Mouse (Mus musculus): Measurements from ENCODE around the gene Zfp36l2. TPM values are rescaled to one million over a fixed set of nuclear protein-coding genes. Genes with fewer than 3 reads are reported as not detected.

Zfp36l2 gene
- total and polyA plus RNA-seq, 3 experiments, result 68.5 to 174 (median 93.6) TPM

DNA sequence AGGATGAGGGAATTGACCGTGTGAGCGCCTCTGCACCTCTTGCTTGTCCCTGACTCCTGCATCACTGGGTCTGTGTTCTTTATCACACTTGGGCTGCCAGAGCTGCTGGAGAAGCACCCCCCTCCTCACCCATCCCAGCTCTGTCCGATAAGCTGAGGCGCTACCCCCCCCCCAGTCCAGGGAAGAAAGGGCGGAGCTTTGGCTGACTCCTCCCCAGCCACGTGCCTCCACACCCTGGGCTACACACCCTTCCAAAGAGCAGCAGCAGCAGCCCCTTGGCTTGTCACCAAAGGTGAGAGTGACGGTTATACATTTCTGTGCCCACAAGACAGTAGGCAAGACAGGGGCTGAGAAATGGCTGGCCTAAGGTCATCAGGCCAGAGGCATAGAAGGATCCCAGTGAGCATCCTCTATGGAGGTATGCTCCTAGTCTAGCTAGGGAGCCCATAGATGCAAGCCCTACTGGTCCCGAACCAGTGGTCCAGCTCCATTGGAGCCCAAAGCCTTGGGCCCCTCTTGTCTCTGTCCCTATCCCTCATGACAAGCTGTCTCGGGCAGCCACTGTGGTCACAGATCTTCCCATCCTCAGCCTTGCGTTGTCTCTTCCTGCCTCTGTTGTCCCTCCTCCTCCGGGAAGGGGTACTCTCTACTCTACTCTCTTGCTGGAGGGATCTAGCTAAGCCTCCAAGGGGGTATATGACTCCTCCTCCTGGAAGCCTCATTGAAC is 33.3 kb downstream of the Zfp36l2 start (continued):
- TF ChIP-seq TBP (IDR thresholded peaks at IDR 0.05; ENCODE audit: low read depth, low read length), result peak; percentile 56; the same call in 1 of the 2 replicates
- TF ChIP-seq POLR2AphosphoS2 (IDR thresholded peaks at IDR 0.05; ENCODE audit: low read length), result peak; percentile 86
- no peak for TF ChIP-seq KAT2A (conservative IDR thresholded peaks at IDR 0.05; ENCODE audit: low read depth, low read length)
- 0 out of 2 replicates have a peak, but pooled peaks have one; percentile 9 for TF ChIP-seq SMC3 (IDR thresholded peaks at IDR 0.05; ENCODE audit: low read depth, low read length)
- TF ChIP-seq ELF1 (IDR thresholded peaks at IDR 0.05; ENCODE audit: low read depth, low read length), result 0 out of 2 replicates have a peak, but pooled peaks have one; percentile 6

GRCm38 (mm10) chr17:84152976-84153786 is 34.6 kb downstream of the Zfp36l2 start:
- Histone ChIP-seq H3K79me2 (ENCODE audit: control insufficient read depth, insufficient read depth, low read length, poor library complexity) (peaks cover 9% of the 10 kb centered on the region; the same call in 1 of the 2 replicates), H3K9me3 (replicated peaks; ENCODE audit: insufficient read depth, low read length) (no peaks in the 10 kb centered on the region), H3K9ac (ENCODE audit: control insufficient read depth, low read depth, low read length, poor library complexity, severe bottlenecking) (peak overlapping the region; percentile 61), H3K4me3 (ENCODE audit: control insufficient read depth in 1 of 2, insufficient read depth in 1 of 2, low read depth in 2 of 2, low read length in 2 of 2) (peak overlapping the region; percentile 17 to 27), H3K36me3 (ENCODE audit: control insufficient read depth in 1 of 2, insufficient read depth in 2 of 2, low read length in 2 of 2) (peaks cover 0 to 69% of the 10 kb centered on the region in 2 experiments; a peak in 2 of 4 replicates), H3K27me3 (ENCODE audit: control insufficient read depth in 1 of 2, insufficient read depth in 2 of 2, low read length in 2 of 2) (no peaks in the 10 kb centered on the region), H3K27ac (ENCODE audit: control insufficient read depth, low read depth, low read length) (peak overlapping the region; percentile 95), H3K4me1 (ENCODE audit: control insufficient read depth in 1 of 2, insufficient read depth in 2 of 2, low read length in 2 of 2) (peaks cover 43 to 81% of the 10 kb centered on the region in 2 experiments)
- DNase-seq (ENCODE audit: low read depth, low spot score), result peak; percentile 86
- TF ChIP-seq TAL1 (IDR thresholded peaks at IDR 0.05; ENCODE audit: low read length) (peak; percentile 88), MAZ (IDR thresholded peaks at IDR 0.05; ENCODE audit: low read depth, low read length) (peak; percentile 61; the same call in 1 of the 2 replicates), GATA1 (IDR thresholded peaks at IDR 0.05; ENCODE audit: low read depth, low read length) (peak; percentile 73), NELFE (IDR thresholded peaks at IDR 0.05; ENCODE audit: low read depth, low read length) (0 out of 2 replicates have a peak, but pooled peaks have one; percentile 30), EP300 (IDR thresholded peaks at IDR 0.05; ENCODE audit: low read depth in 1 of 2, low read length in 2 of 2) (peak; percentile 77 to 79), MAFK (IDR thresholded peaks at IDR 0.05; ENCODE audit: borderline replicate concordance, low read depth, low read length) (peak; percentile 65), MXI1 (IDR thresholded peaks at IDR 0.05; ENCODE audit: low read depth, low read length) (peak; percentile 40; the same call in 1 of the 2 replicates), ETS1 (IDR thresholded peaks at IDR 0.05; ENCODE audit: low read depth, low read length) (peak; percentile 82), UBTF (IDR thresholded peaks at IDR 0.05; ENCODE audit: borderline replicate concordance, insufficient read depth, low read depth, low read length) (0 out of 2 replicates have a peak, but pooled peaks have one; percentile 45), KAT2A (conservative IDR thresholded peaks at IDR 0.05; ENCODE audit: low read depth, low read length) (no peak), TCF12 (IDR thresholded peaks at IDR 0.05; ENCODE audit: low read depth, low read length) (peak; percentile 70), MYC (IDR thresholded peaks at IDR 0.05; ENCODE audit: low read depth, low read length) (0 out of 2 replicates have a peak, but pooled peaks have one; percentile 59), TBP (IDR thresholded peaks at IDR 0.05; ENCODE audit: low read depth, low read length) (peak; percentile 31), RCOR1 (IDR thresholded peaks at IDR 0.05; ENCODE audit: low read depth, low read length) (peak; percentile 63), ZMIZ1 (IDR thresholded peaks at IDR 0.05; ENCODE audit: low read depth, low read length) (peak; percentile 45; the same call in 1 of the 2 replicates), SIN3A (IDR thresholded peaks at IDR 0.05; ENCODE audit: low read length) (peak; percentile 65), POLR2A (IDR thresholded peaks at IDR 0.05; ENCODE audit: control insufficient read depth in 1 of 2, insufficient read depth in 1 of 2, low read depth in 1 of 2, low read length in 2 of 2, poor library complexity in 1 of 2) (peak in 1 of 2 experiments; percentile 58; a peak in 2 of 4 replicates), JUND (IDR thresholded peaks at IDR 0.05; ENCODE audit: low read depth, low read length) (peak; percentile 78; the same call in 1 of the 2 replicates), CHD1 (IDR thresholded peaks at IDR 0.05; ENCODE audit: low read depth, low read length) (no peak), POLR2AphosphoS2 (IDR thresholded peaks at IDR 0.05; ENCODE audit: low read length) (no peak), GABPA (IDR thresholded peaks at IDR 0.05; ENCODE audit: low read depth, low read length) (no peak), MAX (IDR thresholded peaks at IDR 0.05; ENCODE audit: low read length) (no peak)
